ENCODE assay signal across 27 mouse cellular contexts in the genomic region with DNA sequence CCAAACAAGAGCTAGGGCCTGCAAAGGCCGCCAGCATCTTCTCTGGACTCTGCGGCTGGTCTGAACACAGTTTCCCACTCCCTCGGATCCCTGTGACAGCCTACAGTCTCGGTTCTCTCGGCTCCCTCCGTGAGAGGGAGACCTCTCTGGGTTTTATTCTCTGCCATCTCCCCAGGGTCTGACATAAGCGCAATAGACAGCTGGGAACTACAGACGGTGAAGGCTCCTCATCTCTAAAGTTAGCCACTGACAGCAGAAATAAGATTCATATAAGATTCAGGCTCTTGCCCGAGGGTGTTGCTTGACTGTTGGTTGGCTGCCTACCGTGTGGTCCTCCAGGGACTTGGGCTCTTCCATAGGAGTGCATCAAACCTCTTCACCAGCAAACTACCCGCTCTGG. TPM values are rescaled to one million over a fixed set of nuclear protein-coding genes. Genes with fewer than 3 reads are reported as not detected.
DNase-seq lines count a peak whose midpoint lies in the region; ATAC-seq and TF ChIP-seq lines count a peak whose summit lies in the region.
"Had no signal": no experiment of that assay in that cellular context is flagged by ENCODE, and none has a peak within 500 bp of the region (broad histone marks: within the 10 kb centered on the region; RNA-seq: fewer than 3 reads in every experiment).

No protein-coding gene starts in this region.

- no peak overlapping the region for H3K4me2 ChIP-seq in midbrain, embryonic 12.5 days (replicated peaks)
- no peak overlapping the region for H3K4me2 ChIP-seq in midbrain, embryonic 11.5 days
- H3K4me2 ChIP-seq: embryonic facial prominence, embryonic 12.5 days; kidney, embryonic 15.5 days had no signal

- no peak for DNase-seq in frontal cortex, postnatal 14 days (ENCODE audit: low spot score in 2 of 2)
- DNase-seq in midbrain, embryonic 11.5 days (ENCODE audit: low spot score, missing footprints) = no peak
- no peak for DNase-seq in kidney, postnatal 25 days
- no peak for DNase-seq in cerebellum, adult 9-10 months
- DNase-seq: B cell, adult 2 months; cerebellum, adult 8-10 months; cerebellum, postnatal 36 days; gastrocnemius, postnatal 14 days; heart, postnatal 14 days; kidney, postnatal 36 days; liver; lung, adult 2 months; lung, postnatal 10 days had no signal

- peaks cover 96% of the 10 kb centered on the region for H3K36me3 ChIP-seq in midbrain, embryonic 12.5 days
- H3K36me3 ChIP-seq in midbrain, embryonic 11.5 days (ENCODE audit: control insufficient read depth, insufficient read depth, low read length) = peaks cover 22% of the 10 kb centered on the region
- H3K36me3 ChIP-seq in E14TG2a.4 (ENCODE audit: insufficient read depth, low read length) = no peaks in the 10 kb centered on the region
- no peaks in the 10 kb centered on the region for H3K36me3 ChIP-seq in ES-Bruce4 (ENCODE audit: control insufficient read depth, insufficient read depth, low read length, poor library complexity, severe bottlenecking)

- H3K4me1 ChIP-seq in midbrain, embryonic 12.5 days = peaks cover 2% of the 10 kb centered on the region; the same call in 1 of the 2 replicates
- H3K4me1 ChIP-seq in midbrain, embryonic 11.5 days (ENCODE audit: control insufficient read depth, insufficient read depth, low read length) = no peaks in the 10 kb centered on the region
- H3K4me1 ChIP-seq in E14TG2a.4 (replicated peaks; ENCODE audit: low read depth, low read length) (peaks cover 10% of the 10 kb centered on the region), ES-Bruce4 (ENCODE audit: control insufficient read depth, insufficient read depth, low read length) (no peaks in the 10 kb centered on the region)
- H3K4me1 ChIP-seq: embryonic facial prominence, embryonic 12.5 days; hindbrain, embryonic 10.5 days; kidney, embryonic 15.5 days had no signal

- H3K27me3 ChIP-seq in midbrain, embryonic 12.5 days = no peaks in the 10 kb centered on the region
- no peaks in the 10 kb centered on the region for H3K27me3 ChIP-seq in midbrain, embryonic 11.5 days (ENCODE audit: control insufficient read depth, insufficient read depth, low read length)
- H3K27me3 ChIP-seq in E14TG2a.4 (ENCODE audit: insufficient read depth, low read length) = no peaks in the 10 kb centered on the region
- no peaks in the 10 kb centered on the region for H3K27me3 ChIP-seq in ES-Bruce4 (ENCODE audit: control insufficient read depth, insufficient read depth, low read length, poor library complexity, severe bottlenecking)
- H3K27me3 ChIP-seq: embryonic facial prominence, embryonic 12.5 days; kidney, embryonic 15.5 days had no signal

- TF ChIP-seq POLR2A in ES-Bruce4 (IDR thresholded peaks at IDR 0.05; ENCODE audit: insufficient read depth, low read length) = no peak

- TF ChIP-seq CTCF in E14TG2a.4 (conservative IDR thresholded peaks at IDR 0.05; ENCODE audit: low read length) (no peak), ES-Bruce4 (IDR thresholded peaks at IDR 0.05; ENCODE audit: low read depth, low read length) (no peak)

- ATAC-seq in frontal cortex, adult (ENCODE audit: low TSS enrichment) = peak; percentile 73
- no peak for ATAC-seq in midbrain, embryonic 12.5 days (ENCODE audit: low FRiP score, low read depth)
- ATAC-seq in midbrain, embryonic 11.5 days (ENCODE audit: low FRiP score) = no peak

- H3K27ac ChIP-seq in midbrain, embryonic 12.5 days (replicated peaks) = peak overlapping the region; percentile 52
- no peak overlapping the region for H3K27ac ChIP-seq in midbrain, embryonic 11.5 days (ENCODE audit: low read depth, low read length)
- no peak overlapping the region for H3K27ac ChIP-seq in ES-Bruce4 (ENCODE audit: insufficient read depth, low read length)
- H3K27ac ChIP-seq: embryonic facial prominence, embryonic 12.5 days; forebrain, embryonic 10.5 days; hindbrain, embryonic 10.5 days; kidney, embryonic 15.5 days; layer of hippocampus, adult 2 months; liver, embryonic 14.5 days; macrophage had no signal

- no peaks in the 10 kb centered on the region for H3K9me3 ChIP-seq in midbrain, embryonic 12.5 days
- no peaks in the 10 kb centered on the region for H3K9me3 ChIP-seq in midbrain, embryonic 11.5 days (ENCODE audit: control insufficient read depth, low read length)
- no peaks in the 10 kb centered on the region for H3K9me3 ChIP-seq in E14TG2a.4 (ENCODE audit: low read length)
- no peaks in the 10 kb centered on the region for H3K9me3 ChIP-seq in ES-Bruce4 (replicated peaks; ENCODE audit: control insufficient read depth, insufficient read depth, low read length, poor library complexity, severe bottlenecking)
- H3K9me3 ChIP-seq: embryonic facial prominence, embryonic 12.5 days; forebrain, embryonic 10.5 days; G1E; hindbrain, embryonic 10.5 days; kidney, embryonic 15.5 days had no signal

- WGBS in midbrain, embryonic 12.5 days = 84% methylated on average over 11 of the region's 11 CpGs
- 84% methylated on average over 11 of the region's 11 CpGs for WGBS in midbrain, embryonic 11.5 days

- H3K9ac ChIP-seq in midbrain, embryonic 12.5 days (replicated peaks) = no peak overlapping the region; the same call in 1 of the 2 replicates
- no peak overlapping the region for H3K9ac ChIP-seq in midbrain, embryonic 11.5 days (ENCODE audit: low read length)
- H3K9ac ChIP-seq in ES-Bruce4 (ENCODE audit: low read depth, poor library complexity, severe bottlenecking) = peak overlapping the region; percentile 1; the same call in 1 of the 2 replicates
- H3K9ac ChIP-seq: embryonic facial prominence, embryonic 12.5 days; kidney, embryonic 15.5 days; liver, embryonic 14.5 days had no signal

- no peak overlapping the region for H3K4me3 ChIP-seq in midbrain, embryonic 12.5 days
- H3K4me3 ChIP-seq in midbrain, embryonic 11.5 days (ENCODE audit: low read depth, low read length) = no peak overlapping the region
- peak overlapping the region; percentile 63; the same call in 1 of the 2 replicates for H3K4me3 ChIP-seq in E14TG2a.4 (replicated peaks; ENCODE audit: low read length)
- peak overlapping the region; percentile 14 for H3K4me3 ChIP-seq in ES-Bruce4 (ENCODE audit: low read depth, low read length)
- H3K4me3 ChIP-seq: embryonic facial prominence, embryonic 12.5 days; forebrain, embryonic 10.5 days; hindbrain, embryonic 10.5 days; kidney, embryonic 15.5 days; layer of hippocampus, adult 2 months; myocyte had no signal

- TF ChIP-seq EP300 in ES-Bruce4 (IDR thresholded peaks at IDR 0.05; ENCODE audit: insufficient read depth, low read depth, low read length) = no peak

RNA-seq across cellular contexts. Expression of a gene that starts 22.4 kb away (rescaled TPM):
- 0.56 and 0.59 TPM in 2 replicates for polyA plus RNA-seq in midbrain, embryonic 12.5 days (2016; fragmentation: Nextera tagmentation; extraction: Ambion mirVana)
- 0.15 and 0.18 TPM in 2 replicates for polyA plus RNA-seq in midbrain, embryonic 11.5 days (2014; fragmentation: Nextera tagmentation; extraction: Ambion mirVana)
- not detected in 2 replicates for polyA plus RNA-seq in ES-Bruce4 (2011; ENCODE audit: insufficient read depth, insufficient read length, low read depth, missing spikeins)
- polyA plus RNA-seq: G1E; intestine, postnatal 0 days; macrophage had no signal

RNA-seq across cellular contexts. Expression of a gene that starts 28.3 kb away (rescaled TPM):
- 43.5 and 45.9 TPM in 2 replicates for polyA plus RNA-seq in midbrain, embryonic 12.5 days (2016; fragmentation: Nextera tagmentation; extraction: Ambion mirVana)
- 30.1 and 31.7 TPM in 2 replicates for polyA plus RNA-seq in midbrain, embryonic 11.5 days (2014; fragmentation: Nextera tagmentation; extraction: Ambion mirVana)
- polyA plus RNA-seq in ES-Bruce4 (2011; ENCODE audit: insufficient read depth, insufficient read length, low read depth, missing spikeins) = 11.6 and 12.8 TPM in 2 replicates

Comparison
In these comparisons a context has a peak if more than half of its experiments do, and no peak if none do; other contexts are left out.
1. H3K4me3 ChIP-seq: peak in E14TG2a.4 (single experiment) and ES-Bruce4 (single experiment); none in midbrain, embryonic 12.5 days (single experiment) and midbrain, embryonic 11.5 days (single experiment).